Mouse (Mus musculus) limb, embryonic 15.5 days (tissue): Measurements from ENCODE around the gene Gm10600. TPM values are rescaled to one million over a fixed set of nuclear protein-coding genes. Genes with fewer than 3 reads are reported as not detected.
"Not testable (repeated sequence)": the region's sequence is repeated elsewhere in the genome, so short reads cannot be mapped to it uniquely, and the experiment has no call there.

ENCODE experiments used
- ATAC-seq: fragments of 200-750 bp; cut with Nextera tagmentation; 2 replicates; pipeline ENCODE4 v1.8.0; 2017; ENCODE audit warnings: low read depth, moderate TSS enrichment; ENCODE audit not compliant: insufficient number of reproducible peaks, low FRiP score, low TSS enrichment
- H3K27ac ChIP-seq: fragments of 300-500 bp; sonication (generic); 2 replicates; pipeline ENCODE4 v1.5.1; 2015; ENCODE audit warnings: moderate library complexity, mild to moderate bottlenecking, inconsistent platforms
- H3K27me3 ChIP-seq: fragments of 300-500 bp; sonication (generic); 2 replicates; pipeline ENCODE4 v1.6.1; 2015; ENCODE audit warnings: inconsistent platforms
- H3K36me3 ChIP-seq: fragments of 300-500 bp; sonication (generic); 2 replicates; pipeline ENCODE4 v1.6.1; 2015; ENCODE audit warnings: inconsistent platforms
- H3K4me1 ChIP-seq: fragments of 300-500 bp; sonication (generic); 2 replicates; pipeline ENCODE4 v1.6.1; 2015; ENCODE audit warnings: inconsistent platforms
- H3K4me2 ChIP-seq: fragments of 300-500 bp; sonication (generic); 2 replicates; pipeline ENCODE4 v1.6.1; 2015; ENCODE audit warnings: mild to moderate bottlenecking, inconsistent platforms
- H3K4me3 ChIP-seq: fragments of 300-500 bp; sonication (generic); 2 replicates; pipeline ENCODE4 v1.5.1; 2015; ENCODE audit warnings: mild to moderate bottlenecking, inconsistent platforms
- H3K9ac ChIP-seq: fragments of 300-500 bp; sonication (generic); 2 replicates; pipeline ENCODE4 v1.6.1; 2015; ENCODE audit warnings: inconsistent platforms
- H3K9me3 ChIP-seq: fragments of 300-500 bp; sonication (generic); 2 replicates; pipeline ENCODE4 v1.6.1; 2016; ENCODE audit warnings: inconsistent platforms
- whole genome bisulfite sequencing: fragments of 180-500 bp; shearing (Covaris S2); methylation state at CpG from one replicate; pipeline ENCODE4 v1.1.7; 2015; 5-methylcytosine and 5-hydroxymethylcytosine counted together
- polyA plus RNA-seq: library from polyadenylated mRNA; unstranded; fragments of >200 nt; fragmentation: Nextera tagmentation; extraction: Ambion mirVana; gene quantifications from 2 replicates; pipeline ENCODE4 v1.2.1, GENCODE M21; 2015

Gene Gm10600
- 0.10 TPM in 1 of 2 replicates, not detected in the other for polyA plus RNA-seq

DNA sequence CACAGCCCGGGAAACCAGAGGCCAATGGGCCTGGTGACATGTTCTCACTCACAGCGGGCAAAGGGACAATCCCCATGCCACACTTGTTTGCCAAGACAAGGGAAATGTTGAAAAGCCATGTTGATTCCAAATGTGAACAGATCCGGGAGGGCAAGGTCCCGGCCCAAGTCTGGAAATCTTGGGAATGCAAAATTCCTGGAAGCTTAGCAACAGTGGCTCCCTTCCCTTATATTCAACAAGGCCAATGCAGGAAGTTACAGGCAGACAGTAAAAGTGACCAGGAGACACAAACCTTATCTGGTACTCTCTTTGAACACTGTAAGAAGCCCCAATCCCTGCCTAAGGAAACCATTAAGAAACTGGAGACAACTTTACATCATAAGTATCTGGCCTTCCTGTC lies at the start of gene Gm10600:
Gene Gm10600 (plus strand): TSS at position 301 of the 400 bp plus-strand sequence.
- ATAC-seq, H3K9me3 ChIP-seq, H3K27me3 ChIP-seq, H3K4me2 ChIP-seq, H3K4me1 ChIP-seq, H3K9ac ChIP-seq, H3K27ac ChIP-seq, H3K4me3 ChIP-seq, H3K36me3 ChIP-seq: not testable (repeated sequence)
- WGBS, result no CpG with 5 or more reads among the region's 4 CpGs

DNA sequence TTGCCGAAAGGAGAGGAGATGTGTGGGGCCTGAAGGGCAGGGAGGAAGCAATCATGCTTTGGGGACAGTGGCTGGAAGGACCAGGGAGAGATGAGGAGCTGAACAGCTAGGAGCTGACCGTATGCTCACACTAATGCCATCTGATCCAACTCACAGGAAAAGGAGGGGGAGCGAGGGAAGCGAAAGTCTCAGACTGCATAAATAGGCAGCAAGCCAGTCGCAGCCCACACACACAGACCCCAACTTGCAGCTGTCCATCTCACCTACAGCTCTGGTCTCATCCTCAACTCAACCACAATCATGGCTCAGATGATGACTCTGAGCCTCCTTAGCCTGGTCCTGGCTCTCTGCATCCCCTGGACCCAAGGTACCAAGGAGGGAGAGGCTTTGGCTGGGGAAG lies 15.0 kb downstream of the Gm10600 start, which contains the start of gene Ccl21b:
Gene Ccl21b (plus strand): TSS at position 301 of the 400 bp plus-strand sequence.
- WGBS, result no CpG with 5 or more reads among the region's 5 CpGs
- not testable (repeated sequence) for ATAC-seq, H3K4me3 ChIP-seq, H3K4me1 ChIP-seq, H3K27me3 ChIP-seq, H3K27ac ChIP-seq, H3K9ac ChIP-seq, H3K4me2 ChIP-seq, H3K36me3 ChIP-seq, H3K9me3 ChIP-seq

Other genes starting within 250 kb of the Gm10600 start
- gene Gm21093, start 205.9 kb upstream of the Gm10600 start, polyA plus RNA-seq, result 0.12 and 0.14 TPM in 2 replicates
- gene Gm3893, start 149.4 kb upstream of the Gm10600 start, polyA plus RNA-seq, result not detected in 2 replicates
- 12.7 and 18.0 TPM in 2 replicates for gene Gm13304, start 125.8 kb upstream of the Gm10600 start, polyA plus RNA-seq
- gene Gm13306, start 87.2 kb upstream of the Gm10600 start, polyA plus RNA-seq, result not detected in 2 replicates
- 0.46 and 1.4 TPM in 2 replicates for gene Gm13305, start 72.0 kb upstream of the Gm10600 start, polyA plus RNA-seq
- gene Ccl21b, start 15.1 kb downstream of the Gm10600 start, polyA plus RNA-seq, result not detected in 2 replicates
- gene Gm21953, start 53.6 kb downstream of the Gm10600 start, polyA plus RNA-seq, result not detected in 2 replicates
- not detected in 2 replicates for gene Fam205a3, start 77.7 kb downstream of the Gm10600 start, polyA plus RNA-seq
- gene Gm21586, start 198.7 kb downstream of the Gm10600 start, polyA plus RNA-seq, result not detected in 2 replicates
- 0.06 and 0.16 TPM in 2 replicates for gene Gm2163, start 226.1 kb downstream of the Gm10600 start, polyA plus RNA-seq